Mouse (Mus musculus): ENCODE results near the gene Uaca.

DNA sequence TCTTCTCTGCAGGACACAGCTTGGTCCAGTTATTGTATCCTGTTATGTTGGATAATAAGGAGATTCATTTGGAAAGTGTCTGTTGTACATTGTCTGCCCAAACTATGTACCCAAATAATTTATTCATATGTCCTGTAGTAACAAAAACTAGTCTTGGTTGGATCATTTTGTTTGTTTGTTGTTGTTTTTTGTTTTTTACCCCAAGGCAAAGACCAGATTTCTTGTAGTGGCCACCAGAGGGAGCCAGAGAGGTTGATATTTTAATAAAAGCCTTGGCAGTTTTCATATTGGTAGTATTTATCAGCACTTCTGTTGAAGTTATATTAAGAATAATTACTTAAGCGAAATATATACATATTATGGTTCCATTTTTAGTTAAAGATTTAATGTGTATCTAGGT, 25.0 kb downstream of the Uaca start:
- TF ChIP-seq CTCF (IDR thresholded peaks at IDR 0.05; ENCODE audit: insufficient read depth, low read length) = 0 out of 2 replicates have a peak, but pooled peaks have one; percentile 2
- TF ChIP-seq POLR2A (IDR thresholded peaks at IDR 0.05; ENCODE audit: borderline replicate concordance, extremely low read depth, low read depth, low read length) = no peak

All from lung, adult 2 months (tissue).